Mouse (Mus musculus) E14TG2a.4 (cell line): ENCODE data around the gene Pax6.

Experiments
- H3K27me3 ChIP-seq: 2 replicates; pipeline ENCODE4 v1.6.1; 2014; ENCODE audit warnings: low read length, control low read depth; ENCODE audit not compliant: insufficient read depth
- H3K36me3 ChIP-seq: 2 replicates; pipeline ENCODE4 v1.6.1; 2014; ENCODE audit warnings: low read length, control low read depth; ENCODE audit not compliant: insufficient read depth
- H3K4me1 ChIP-seq: replicated peaks from 2 replicates; pipeline ENCODE4 v1.6.1; 2014; ENCODE audit warnings: low read depth, low read length, control low read depth
- H3K4me3 ChIP-seq: replicated peaks from 2 replicates; pipeline ENCODE4 v1.5.1; 2014; ENCODE audit warnings: mild to moderate bottlenecking, low read length
- H3K9me3 ChIP-seq: 2 replicates; pipeline ENCODE4 v1.6.1; 2014; ENCODE audit warnings: low read length, control low read depth
- CTCF ChIP-seq: conservative IDR thresholded peaks from 2 replicates; pipeline ENCODE4 v1.5.1; 2014; ENCODE audit warnings: low read length
- NANOG ChIP-seq: IDR thresholded peaks from 2 replicates; pipeline ENCODE4 v1.6.1; 2014; ENCODE audit warnings: borderline replicate concordance, low read length, mixed read lengths
- POU5F1 ChIP-seq: IDR thresholded peaks from 2 replicates; pipeline ENCODE4 v1.6.1; 2014; ENCODE audit warnings: low read length, borderline replicate concordance

The Pax6 gene

DNA sequence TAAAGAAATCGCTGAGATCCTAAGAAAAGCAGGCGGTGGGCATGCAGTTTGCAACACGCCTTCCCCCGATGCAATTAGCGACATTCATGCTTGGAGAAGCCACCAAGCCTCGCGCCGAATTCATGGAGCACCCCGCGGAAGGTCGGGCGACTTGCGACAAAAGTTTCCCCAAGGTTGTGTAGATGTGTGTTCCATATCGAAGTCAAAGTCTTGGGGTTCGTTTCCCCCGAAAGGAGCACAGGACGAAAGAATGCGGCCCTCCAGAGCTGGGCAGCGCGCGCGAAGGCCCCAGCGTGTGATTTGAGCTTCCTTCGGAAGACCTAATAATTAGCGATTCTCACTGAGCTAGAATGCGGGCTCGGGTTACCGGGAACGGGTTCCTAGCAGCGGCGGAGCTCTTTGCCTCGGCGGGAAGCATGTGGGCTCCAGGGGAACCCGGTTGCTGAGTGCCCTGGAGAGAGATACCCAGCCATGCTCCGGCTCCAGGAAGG is 716 bp downstream of the Pax6 start:
- Histone ChIP-seq H3K27me3 (peaks cover 99% of the 10 kb centered on the region), H3K4me3 (peak overlapping the region; percentile 57), H3K9me3 (no peaks in the 10 kb centered on the region), H3K36me3 (no peaks in the 10 kb centered on the region), H3K4me1 (peaks cover 84% of the 10 kb centered on the region)
- TF ChIP-seq POU5F1 (no peak), CTCF (no peak)

DNA sequence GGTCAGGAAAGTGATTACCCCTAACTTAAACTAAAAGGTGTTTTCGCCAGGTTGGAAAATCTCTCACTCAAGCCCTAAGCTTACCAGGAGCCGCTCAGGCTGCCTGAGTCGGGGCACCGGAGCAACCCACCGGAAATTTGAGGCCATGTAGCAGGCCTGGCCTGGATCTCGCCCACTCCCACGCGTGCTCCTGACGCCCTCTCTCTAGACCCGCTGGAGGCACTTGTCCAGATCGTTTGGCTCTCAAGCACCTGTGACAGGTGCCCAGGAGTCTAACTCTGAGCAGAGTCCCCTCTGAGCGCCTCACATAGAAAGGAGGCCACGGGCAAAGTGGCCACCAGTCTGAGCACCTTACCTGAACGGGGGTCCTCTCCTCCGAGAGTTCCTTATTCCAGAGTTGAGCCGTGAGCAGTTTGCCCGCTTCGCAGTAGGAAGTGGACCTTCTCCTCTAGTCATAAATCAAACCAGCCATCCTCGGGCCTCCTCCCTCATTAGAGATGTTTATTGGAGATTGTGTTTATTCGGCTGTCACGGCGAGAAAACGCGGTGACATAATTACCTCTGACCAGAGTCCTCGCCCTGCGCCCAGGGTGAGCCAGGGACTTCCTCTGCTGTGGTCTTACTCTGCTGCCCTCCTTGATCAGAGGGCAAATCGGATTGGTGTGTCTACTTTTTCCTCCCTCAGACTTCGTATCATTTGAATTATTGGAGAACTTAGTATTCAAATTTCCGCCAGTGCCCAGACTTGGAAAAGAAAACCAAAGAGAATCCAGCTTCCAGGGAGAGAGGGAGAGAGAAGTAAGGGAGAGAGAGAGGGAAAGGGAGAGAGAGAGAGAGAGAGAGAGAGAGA is 1.4 kb downstream of the Pax6 start:
- Histone ChIP-seq H3K4me3 (peak overlapping the region; percentile 57), H3K36me3 (no peaks in the 10 kb centered on the region)

DNA sequence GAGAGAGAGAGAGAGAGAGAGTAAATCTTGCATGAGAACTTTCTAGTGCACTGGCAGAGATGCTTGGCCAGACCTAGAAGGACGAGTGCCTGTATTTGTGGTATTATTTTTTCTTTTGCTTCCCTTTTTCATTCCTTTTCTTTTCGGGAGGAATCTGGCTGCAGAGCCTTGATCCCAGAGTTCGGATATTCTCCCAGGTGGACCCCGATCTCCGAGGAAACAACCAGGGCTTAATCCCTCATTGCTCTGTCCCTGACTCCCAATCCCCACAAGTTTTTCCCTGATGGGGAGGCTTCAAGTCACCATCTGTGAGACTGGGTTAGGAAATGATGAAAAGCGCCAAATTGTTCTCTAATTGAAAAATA is 2.0 kb downstream of the Pax6 start:
- H3K9me3 ChIP-seq = no peaks in the 10 kb centered on the region
- no peak for TF ChIP-seq POU5F1
- TF ChIP-seq CTCF = no peak
- TF ChIP-seq NANOG = no peak
- H3K4me3 ChIP-seq = no peak overlapping the region
- H3K36me3 ChIP-seq = no peaks in the 10 kb centered on the region
- peaks cover 90% of the 10 kb centered on the region for H3K4me1 ChIP-seq
- H3K27me3 ChIP-seq = peaks cover 94% of the 10 kb centered on the region

More for the DNA sequence above, 1.4 kb downstream of the Pax6 start:
- peaks cover 87% of the 10 kb centered on the region for H3K4me1 ChIP-seq
- H3K27me3 ChIP-seq = peaks cover 98% of the 10 kb centered on the region
- no peak for TF ChIP-seq CTCF
- no peaks in the 10 kb centered on the region for H3K9me3 ChIP-seq

DNA sequence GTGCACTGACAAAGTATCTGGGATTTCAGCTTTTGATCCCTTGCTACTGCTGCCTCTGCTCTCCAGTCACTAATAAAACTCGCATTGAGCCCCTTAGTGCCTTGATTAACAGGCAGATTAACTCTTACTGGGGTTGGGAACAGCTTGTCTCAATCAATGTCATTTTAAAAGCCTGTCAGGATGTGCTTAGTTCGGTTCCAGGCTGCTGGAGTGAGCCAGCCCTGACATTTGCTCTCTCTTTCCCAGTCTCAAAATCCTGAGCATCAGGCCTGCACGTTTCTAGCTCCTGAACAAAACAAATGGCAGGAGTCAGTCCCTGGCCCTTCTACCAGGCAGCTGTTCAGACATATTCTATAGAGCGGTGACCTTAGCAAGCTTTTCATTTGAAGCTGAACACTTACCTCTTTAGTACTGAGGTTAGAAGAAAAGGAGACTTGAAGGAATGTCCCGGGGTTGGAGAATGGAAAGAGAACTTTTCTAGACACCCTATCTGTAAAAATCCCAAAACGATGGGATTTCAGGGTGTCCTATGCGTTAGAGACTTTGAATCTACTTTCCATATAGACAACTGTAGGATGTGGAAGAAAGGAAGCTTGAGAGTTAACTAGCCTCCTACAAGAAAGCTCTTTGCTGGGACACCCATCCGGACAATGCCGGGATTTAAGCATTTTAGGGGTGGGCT is 2.6 kb downstream of the Pax6 start:
- peaks cover 94% of the 10 kb centered on the region for H3K27me3 ChIP-seq
- H3K36me3 ChIP-seq = no peaks in the 10 kb centered on the region
- peaks cover 88% of the 10 kb centered on the region for H3K4me1 ChIP-seq
- H3K9me3 ChIP-seq = no peaks in the 10 kb centered on the region
- no peak for TF ChIP-seq POU5F1
- no peak for TF ChIP-seq CTCF
- no peak for TF ChIP-seq NANOG
- no peak overlapping the region for H3K4me3 ChIP-seq

DNA sequence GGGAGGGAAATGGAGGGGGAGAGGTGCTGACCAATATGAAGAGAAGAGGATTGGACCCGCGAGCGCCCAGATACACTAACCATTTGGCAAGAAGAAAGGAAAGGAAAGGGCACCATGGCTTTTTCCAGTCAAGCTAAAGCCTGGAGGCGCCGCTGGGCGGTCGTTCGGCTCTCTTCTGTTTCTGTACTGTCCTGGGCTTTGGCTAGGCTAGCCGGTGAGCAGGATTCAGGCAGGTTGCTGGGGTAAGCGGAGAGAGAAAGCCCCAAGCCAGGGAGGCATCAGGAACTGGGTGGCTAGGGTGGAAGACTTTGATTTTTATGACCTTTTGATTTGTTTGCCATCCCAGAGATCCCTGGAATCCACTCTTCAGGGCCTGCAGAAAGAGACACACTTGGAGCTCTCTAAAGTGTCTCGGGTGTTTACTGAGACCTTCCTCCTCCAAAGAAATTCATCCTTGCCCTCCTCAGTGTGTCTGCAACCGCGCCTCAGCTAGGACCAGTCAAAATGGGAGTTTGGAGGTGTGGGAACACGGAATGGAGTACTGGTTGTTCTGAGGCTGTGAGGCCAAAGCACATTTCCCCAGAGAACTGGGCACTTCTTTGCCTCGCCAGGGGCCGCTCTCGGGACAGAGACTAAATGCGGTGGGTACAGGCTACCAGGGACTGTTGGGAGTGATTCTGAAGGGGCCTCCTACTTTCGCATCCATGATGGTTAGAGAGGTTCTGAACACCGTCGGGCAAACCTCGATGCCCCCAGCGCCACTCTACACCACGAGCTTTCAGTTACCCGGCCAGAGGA is 3.3 kb downstream of the Pax6 start:
- no peak for TF ChIP-seq NANOG
- TF ChIP-seq CTCF = no peak
- no peak for TF ChIP-seq POU5F1
- Histone ChIP-seq H3K36me3 (no peaks in the 10 kb centered on the region), H3K4me3 (peak overlapping the region; percentile 26; the same call in 1 of the 2 replicates), H3K27me3 (peaks cover 92% of the 10 kb centered on the region), H3K4me1 (peaks cover 84% of the 10 kb centered on the region), H3K9me3 (no peaks in the 10 kb centered on the region)

DNA sequence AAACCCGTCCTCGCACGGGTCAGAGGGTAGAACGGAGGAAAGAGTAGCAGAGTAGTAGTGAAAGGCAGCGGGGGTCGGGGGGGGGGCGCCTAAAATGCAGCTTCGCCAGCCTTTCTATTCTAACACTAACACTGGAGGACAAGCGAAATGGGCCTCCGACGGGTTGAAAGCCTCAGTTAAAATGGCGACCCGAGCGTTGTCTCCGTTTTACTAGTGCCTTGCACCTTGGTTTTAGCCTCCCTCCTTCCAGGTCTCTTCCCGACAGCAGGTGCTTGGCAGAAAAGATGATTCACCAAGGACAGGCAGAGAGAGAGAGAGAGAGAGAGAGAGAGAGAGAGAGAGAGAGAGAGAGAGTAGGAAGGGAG is 3.9 kb downstream of the Pax6 start:
- Histone ChIP-seq H3K4me3 (peak overlapping the region; percentile 26; the same call in 1 of the 2 replicates), H3K36me3 (no peaks in the 10 kb centered on the region), H3K4me1 (peaks cover 81% of the 10 kb centered on the region), H3K9me3 (no peaks in the 10 kb centered on the region), H3K27me3 (peaks cover 86% of the 10 kb centered on the region)
- TF ChIP-seq CTCF (no peak), NANOG (no peak), POU5F1 (no peak)

DNA sequence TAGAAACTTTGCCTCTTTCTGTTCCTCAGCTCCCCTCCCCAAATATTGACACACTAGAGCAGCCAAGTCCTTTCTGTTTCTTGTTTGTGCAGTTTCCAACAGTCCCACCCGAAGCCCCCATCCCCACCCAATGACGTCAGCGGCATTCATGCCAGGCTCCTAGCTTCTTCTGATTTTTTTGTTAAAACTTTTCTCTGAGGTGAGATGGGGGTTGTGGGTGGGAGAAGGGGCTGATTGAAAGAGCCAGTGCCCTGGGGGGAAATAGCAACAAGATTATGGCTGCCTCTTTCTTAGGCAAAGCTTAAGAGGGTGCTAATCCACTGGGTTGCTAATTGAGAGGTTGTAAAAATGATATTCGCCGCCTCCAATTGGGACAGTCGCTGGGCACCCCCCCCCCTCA is 4.4 kb downstream of the Pax6 start:
- H3K27me3 ChIP-seq = peaks cover 81% of the 10 kb centered on the region
- H3K9me3 ChIP-seq = no peaks in the 10 kb centered on the region
- peak overlapping the region; percentile 84 for H3K4me3 ChIP-seq
- peaks cover 80% of the 10 kb centered on the region for H3K4me1 ChIP-seq
- no peaks in the 10 kb centered on the region for H3K36me3 ChIP-seq
- TF ChIP-seq NANOG (no peak), POU5F1 (no peak), CTCF (no peak)

DNA sequence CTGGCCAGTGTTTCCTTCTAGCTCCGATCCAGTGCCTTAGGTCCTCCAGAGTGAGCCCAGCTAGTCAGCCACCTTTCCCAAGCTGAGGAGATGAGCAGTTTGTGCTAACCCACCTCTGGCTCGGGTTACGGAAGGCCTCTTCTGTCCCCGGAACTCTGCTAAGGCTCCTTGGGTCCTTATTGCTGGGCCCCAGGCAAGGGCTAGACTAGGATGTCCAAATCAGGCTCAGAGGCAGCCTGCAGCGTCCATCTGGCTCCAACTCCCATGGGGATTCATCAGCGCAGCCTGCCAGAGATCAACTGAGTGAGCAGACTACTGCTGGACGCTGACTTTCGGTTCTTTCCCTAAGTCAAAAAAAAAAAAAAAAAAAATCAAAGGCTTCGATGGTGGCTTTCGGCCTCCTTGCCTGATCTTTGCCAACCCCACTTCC is 4.9 kb downstream of the Pax6 start:
- Histone ChIP-seq H3K9me3 (no peaks in the 10 kb centered on the region), H3K4me1 (peaks cover 79% of the 10 kb centered on the region), H3K4me3 (peak overlapping the region; percentile 84), H3K27me3 (peaks cover 76% of the 10 kb centered on the region), H3K36me3 (0 out of 2 replicates have a peak, but pooled peaks cover under 1% of the 10 kb centered on the region)
- TF ChIP-seq POU5F1 (no peak), NANOG (no peak)
